Mouse (Mus musculus) adrenal gland, adult 2 months (tissue): ENCODE data around the gene Kcna7. TPM values are rescaled to one million over a fixed set of nuclear protein-coding genes. Genes with fewer than 3 reads are reported as not detected.
"Not testable (repeated sequence)": the region's sequence is repeated elsewhere in the genome, so short reads cannot be mapped to it uniquely, and the experiment has no call there.

Experiments
- DNase-seq: peaks from one replicate; pipeline ENCODE4 v3.0.0; 2021
- long read RNA-seq: library from polyadenylated mRNA; stranded (forward); transcript quantifications from one replicate; pipeline ENCODE4 v2.0.0, GENCODE M21; 2021
- polyA plus RNA-seq: library from polyadenylated mRNA; depleted of rRNA; stranded (reverse); fragments of >200 nt; gene quantifications from 2 replicates; pipeline ENCODE4 v1.2.3, GENCODE M21; 2012; rRNA removed
- total RNA-seq, 2 experiments: library from RNA; stranded (reverse); gene quantifications; 2 replicates each; pipeline ENCODE4 v1.2.3; 2021

Kcna7 gene
- not detected for total RNA-seq
- not detected in 2 replicates for polyA plus RNA-seq
- long read RNA-seq = 0 reads

DNA sequence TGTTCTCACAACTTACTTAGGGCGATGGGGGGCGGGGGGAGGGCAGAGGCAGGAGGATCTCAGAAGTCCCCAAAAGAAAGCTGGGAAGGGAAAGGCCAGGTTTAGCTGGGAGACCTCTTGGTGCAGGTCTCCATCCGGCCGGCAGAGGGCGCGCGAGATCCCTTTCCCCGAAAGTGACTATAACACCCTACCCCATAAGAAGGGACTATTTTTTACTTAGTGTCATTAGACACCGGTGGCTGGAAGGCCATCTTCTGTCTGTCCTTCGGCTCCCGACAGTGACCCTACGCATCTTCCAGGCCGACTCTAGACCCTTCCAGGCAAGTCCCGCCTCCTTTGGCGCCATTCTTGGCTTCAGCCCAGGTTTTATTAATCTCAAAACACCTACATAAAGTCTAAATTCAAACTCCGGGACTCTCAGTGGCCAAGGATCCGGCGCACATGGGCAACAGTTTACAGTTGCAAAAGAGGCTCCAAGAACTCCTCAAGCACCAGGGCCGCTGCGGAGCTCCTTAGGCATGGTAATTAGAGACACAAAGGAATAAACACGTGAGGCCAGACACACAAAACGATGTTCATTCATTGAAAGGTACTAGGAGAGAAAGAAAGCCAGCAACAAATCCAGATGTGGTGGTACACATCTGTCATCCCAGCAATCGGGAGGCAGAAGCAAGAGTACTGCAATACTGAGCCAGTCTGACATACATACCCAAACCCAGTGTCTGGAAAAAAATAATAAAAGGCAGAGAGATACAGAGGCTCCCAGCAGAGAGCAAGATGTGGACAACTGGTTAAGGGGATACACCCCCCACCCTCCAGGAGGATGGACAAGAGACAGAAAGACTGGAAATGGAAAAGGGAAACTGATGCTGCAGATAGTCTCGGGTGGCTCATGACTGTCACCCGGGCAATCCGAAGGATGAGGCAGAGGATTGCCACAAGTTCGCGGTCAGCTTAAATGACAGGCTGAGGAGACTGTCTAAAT, at the start of gene Kcna7:
Gene Kcna7, plus strand, starts transcription at position 563 of the 985 bp plus-strand sequence.
- DNase-seq = peak; percentile 83

DNA sequence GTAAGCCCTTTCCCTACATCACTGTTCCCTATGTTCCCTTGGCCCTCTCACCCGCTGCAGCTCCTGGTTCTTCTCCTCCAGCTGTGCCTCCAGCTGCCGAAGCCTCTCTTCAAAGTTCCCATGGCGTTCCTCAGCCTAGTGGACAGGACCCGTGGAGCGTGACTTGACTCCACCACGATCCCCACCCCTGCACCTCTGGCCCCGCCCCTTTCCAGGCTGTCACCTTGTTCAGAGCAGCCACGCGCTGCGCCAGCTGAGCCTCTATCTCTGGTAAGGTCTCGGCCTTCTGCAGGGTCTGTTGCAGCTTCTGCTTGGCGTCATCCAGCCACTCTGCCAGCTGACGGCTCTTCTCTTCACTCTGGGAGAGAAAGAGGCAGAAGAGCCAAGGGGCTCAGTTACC, 49.4 kb upstream of the Kcna7 start:
- no peak for DNase-seq

- not testable (repeated sequence) for DNase-seq
These were observed 46.4 kb upstream of the Kcna7 start for GRCm38 (mm10) chr7:45359081-45359480.

DNA sequence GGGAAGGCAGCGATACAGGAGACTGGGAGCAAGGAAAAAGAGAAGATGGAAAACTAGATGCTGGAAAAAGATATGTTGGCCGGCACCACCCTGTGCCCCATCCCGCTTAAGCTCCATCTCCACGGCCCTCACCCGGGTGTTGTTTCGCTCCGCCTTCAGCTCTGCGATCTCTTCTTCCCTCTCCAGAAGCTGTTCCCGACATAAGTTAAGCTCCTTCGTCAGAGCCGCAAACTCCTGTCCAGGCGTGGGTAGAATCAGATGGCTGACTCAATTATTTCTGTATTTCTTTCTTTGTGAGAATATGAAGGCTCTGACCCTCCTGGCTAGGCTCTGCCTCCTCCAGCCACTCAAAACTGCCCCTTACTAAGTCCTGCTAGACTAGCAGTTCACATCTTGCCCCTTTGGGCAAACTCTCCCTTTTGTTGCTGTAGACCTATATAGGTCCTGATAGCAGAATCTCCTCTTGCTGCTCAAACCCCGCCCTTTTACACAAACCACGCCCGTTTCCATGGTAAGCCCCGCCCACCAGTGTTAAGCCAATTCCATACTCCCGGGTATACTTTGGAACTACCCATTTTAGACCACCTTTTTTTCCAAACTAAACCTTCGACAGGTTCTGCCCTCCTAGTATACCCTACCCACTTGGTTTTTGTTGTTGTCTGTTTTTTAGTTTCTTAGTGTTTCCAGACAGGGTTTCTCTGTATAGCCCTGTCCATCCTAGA, 44.9 kb upstream of the Kcna7 start:
- no peak for DNase-seq

DNA sequence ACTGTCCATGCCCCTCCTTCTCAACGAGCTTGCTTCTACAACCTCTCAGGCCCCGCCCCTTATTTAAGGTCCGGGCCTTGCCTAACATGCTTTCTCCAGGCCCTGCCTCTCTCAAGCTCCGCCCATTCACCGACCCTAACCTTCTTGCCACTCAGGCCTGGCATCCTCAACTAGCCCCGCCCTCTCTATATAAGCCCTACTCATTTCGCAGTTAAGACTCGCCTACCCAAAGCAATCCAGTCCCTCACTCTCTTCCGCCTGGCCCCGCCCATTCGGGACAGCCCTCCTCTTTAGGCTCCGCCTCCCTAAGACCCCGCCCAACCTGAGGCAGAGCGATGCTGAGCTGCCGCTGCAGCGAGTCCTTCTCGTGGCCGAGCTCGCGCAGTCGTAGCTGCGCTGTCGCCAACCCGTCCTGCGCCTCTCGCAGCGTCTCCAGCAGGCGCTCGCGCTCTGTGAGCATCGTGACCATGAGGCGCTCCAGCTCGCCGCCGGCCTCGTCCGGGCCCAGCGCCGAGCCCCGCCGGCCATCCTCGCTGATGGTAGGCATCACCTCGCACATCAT, 44.1 kb upstream of the Kcna7 start:
- DNase-seq = peak; percentile 85

- no peak for DNase-seq
These were observed 42.7 kb upstream of the Kcna7 start for GRCm38 (mm10) chr7:45362801-45363200.

- DNase-seq = no peak
These were observed 41.5 kb upstream of the Kcna7 start for GRCm38 (mm10) chr7:45363983-45364382.

- DNase-seq = peak; percentile 72
These were observed 39.5 kb upstream of the Kcna7 start for GRCm38 (mm10) chr7:45365742-45366651.

DNA sequence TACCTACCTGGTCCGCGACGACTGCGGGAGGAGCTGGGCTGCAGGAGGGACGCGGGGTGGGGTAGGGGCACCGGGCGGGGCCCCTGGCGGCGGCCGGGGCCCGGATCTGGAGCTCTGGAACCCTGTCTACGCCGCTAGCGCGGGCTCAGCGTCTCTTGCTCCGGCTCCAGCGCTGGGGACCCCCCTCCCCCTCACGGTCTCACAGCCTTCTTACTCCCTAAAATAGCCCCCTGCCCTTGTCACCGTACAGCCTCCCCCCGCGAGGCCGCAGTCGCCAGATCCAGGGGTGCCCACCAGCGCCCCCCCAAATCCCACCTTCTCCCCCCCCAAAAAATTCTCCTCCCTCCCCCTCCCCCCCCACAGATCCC, 38.8 kb upstream of the Kcna7 start, which contains the start of gene Ppfia3:
Gene Ppfia3, minus strand, starts transcription at position 368 of the 368 bp plus-strand sequence.
- no peak for DNase-seq

GRCm38 (mm10) chr7:45367020-45367880, 38.2 kb upstream of the Kcna7 start:
- peak; percentile 99 for DNase-seq

GRCm38 (mm10) chr7:45368178-45368577, 37.3 kb upstream of the Kcna7 start:
- no peak for DNase-seq

- no peak for DNase-seq
These were observed 36.3 kb upstream of the Kcna7 start for GRCm38 (mm10) chr7:45369022-45369745.

DNA sequence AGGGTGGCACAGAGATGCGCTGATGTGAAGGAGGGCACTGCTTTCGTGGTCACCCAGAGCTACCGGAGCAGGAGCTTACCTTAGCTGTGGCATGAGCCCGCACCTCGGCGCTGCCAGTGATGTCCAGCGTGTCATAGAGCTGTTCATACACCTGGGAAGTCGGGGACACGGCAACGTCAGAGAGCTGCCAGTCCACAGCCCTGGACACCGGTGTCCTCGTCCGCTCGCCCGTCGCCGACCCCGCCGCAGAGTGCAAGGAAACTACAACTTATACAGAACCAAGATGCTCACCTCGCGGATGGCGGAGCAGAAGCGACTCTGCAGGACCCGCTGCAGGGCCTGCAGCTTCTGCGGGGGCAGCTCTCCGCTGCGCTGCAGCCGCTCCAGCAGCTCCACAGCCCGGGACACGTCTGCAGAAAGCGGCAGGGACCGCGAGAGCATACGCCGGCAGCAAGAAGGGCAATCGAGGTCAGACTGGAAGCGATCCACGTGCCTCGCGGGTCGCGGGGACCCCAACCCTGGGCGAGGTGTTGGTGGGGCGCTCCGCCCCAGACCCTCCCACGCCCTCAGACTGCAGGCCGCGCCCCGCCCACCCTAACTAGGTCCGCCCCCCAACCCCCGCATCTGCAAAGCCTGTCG, 35.5 kb upstream of the Kcna7 start:
- DNase-seq = no peak

GRCm38 (mm10) chr7:45370475-45371311, 34.8 kb upstream of the Kcna7 start, which contains the start of gene Lin7b:
TSS of gene Lin7b (minus strand) at chr7:45370583.
- peak; percentile 93 for DNase-seq

GRCm38 (mm10) chr7:45372371-45372770, 33.1 kb upstream of the Kcna7 start:
- DNase-seq = peak; percentile 61

DNA sequence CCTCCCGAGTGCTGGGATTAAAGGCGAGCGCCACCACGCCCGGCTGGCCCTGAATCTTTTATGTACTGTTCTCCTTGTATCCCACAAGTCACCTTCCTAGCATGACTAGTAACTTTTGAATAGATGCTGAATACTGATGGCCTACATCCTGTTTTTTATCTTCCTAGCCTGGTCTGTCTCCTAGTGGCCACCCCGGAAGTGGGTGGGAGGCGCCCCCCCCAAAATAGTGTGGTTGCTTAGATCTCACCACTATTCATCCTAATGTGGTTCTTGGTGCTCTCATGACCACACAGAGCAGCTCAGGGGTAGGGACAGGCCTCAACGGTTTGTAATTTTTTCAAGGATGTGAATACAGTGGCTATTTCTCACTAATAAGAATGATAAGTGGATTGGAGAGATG, 30.8 kb upstream of the Kcna7 start:
- DNase-seq = no peak

DNA sequence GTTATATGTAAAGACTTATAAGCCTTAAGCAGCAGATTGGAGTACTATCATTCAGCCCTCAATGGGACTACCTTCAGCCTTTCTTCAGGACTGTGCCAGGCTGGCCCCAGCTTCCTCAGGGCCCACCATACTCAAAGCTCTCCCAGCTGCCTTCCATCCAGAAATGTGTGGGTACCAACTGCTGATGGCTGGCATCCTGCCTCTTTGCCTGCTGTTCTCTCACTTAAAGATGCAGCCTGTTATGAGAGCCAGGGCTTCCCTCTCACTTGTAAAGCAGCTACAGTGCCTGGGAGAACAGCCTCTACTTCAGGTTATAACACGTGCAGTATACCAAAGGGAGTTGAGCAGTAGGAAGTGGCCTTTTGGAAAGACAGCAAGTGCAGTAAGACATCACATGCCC, 29.4 kb upstream of the Kcna7 start:
- DNase-seq = no peak

- DNase-seq = no peak
These were observed 19.4 kb upstream of the Kcna7 start for GRCm38 (mm10) chr7:45386077-45386476.
